Mouse (Mus musculus) layer of hippocampus, adult 9-11 months (tissue): ENCODE measurements around the gene Btg3.

ENCODE experiments used
- DNase-seq: peaks from one replicate; pipeline ENCODE4 v3.0.0; 2022

The Btg3 gene

GRCm38 (mm10) chr16:78295601-78296000 lies 81.4 kb downstream of the Btg3 start:
- no peak for DNase-seq

GRCm38 (mm10) chr16:78294606-78295275 lies 82.3 kb downstream of the Btg3 start:
- no peak for DNase-seq

- DNase-seq: no peak
Observed at GRCm38 (mm10) chr16:78294051-78294450, 82.9 kb downstream of the Btg3 start.

GRCm38 (mm10) chr16:78283231-78283630 lies 93.8 kb downstream of the Btg3 start:
- no peak for DNase-seq
